Mouse (Mus musculus) A20 (cell line): ENCODE data around the gene Kl.
A peak's percentile ranks its signal among the peaks of the same experiment; 100 is the strongest.

Experiments
- DNase-seq: peaks from one replicate; pipeline ENCODE4 v3.0.0-alpha.2; 2011; ENCODE audit warnings: low read depth, low spot score

Kl gene

DNA sequence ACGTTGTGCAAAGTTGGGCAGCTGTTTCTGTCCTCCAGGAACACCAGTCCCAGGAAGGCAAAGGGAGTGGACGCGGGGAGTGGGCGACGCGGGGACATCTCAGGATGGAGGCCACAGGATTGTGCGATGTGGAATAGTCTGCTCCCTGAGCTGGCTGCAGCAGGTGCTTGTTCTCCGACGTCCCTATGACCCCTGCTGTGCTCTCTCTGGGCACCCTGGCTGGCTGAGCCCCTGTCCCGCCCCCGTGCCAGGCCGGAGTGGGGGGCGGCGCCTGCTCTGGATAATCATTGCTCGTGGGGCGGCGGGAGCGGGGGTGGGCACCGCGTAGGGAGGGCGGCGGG lies at the start of gene Kl:
Kl (plus strand) TSS at position 280 of the 341 bp plus-strand sequence.
- no peak for DNase-seq

- no peak for DNase-seq
Measured at GRCm38 (mm10) chr5:150906053-150907040, 46.1 kb upstream of the Kl start.

DNA sequence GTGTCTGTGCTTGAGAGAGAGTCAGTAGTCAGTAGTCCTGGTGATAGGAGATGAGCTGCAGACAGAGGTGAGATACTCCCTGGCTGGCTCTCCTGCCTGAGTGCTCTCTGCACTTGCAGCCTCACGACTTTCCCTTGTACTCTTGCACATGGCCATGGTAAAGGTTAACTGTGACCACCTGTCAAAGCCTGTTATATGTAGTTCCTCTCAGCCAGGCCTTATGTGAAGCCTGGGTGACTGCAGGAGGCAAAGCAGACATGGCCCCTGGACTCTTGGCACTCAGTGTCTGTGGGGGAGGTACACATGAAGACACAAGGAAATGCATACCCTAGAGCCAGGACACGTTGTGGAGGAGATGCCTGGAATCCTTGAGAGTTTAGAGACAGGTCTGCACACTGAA lies 40.3 kb upstream of the Kl start:
- DNase-seq, result no peak

DNA sequence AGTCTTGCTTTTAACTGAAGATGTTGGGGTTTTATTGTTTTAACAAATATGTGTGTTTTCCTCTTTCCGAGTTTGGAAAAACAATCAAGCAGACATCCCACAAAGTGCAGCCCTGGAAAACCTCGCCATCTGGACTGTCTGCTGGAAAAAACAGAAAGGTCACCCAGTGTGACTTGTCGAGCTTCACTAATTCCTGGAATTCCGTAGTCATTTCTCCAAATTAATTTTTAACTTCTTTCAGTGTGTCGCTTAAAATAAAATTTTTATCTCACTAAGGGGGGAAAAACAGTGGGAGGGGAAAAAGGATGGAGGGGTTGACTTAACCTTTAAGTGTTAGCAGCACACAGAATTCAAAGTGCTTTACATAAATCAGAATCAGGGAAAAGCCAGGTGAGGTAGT lies 39.8 kb upstream of the Kl start:
- DNase-seq, result no peak

DNA sequence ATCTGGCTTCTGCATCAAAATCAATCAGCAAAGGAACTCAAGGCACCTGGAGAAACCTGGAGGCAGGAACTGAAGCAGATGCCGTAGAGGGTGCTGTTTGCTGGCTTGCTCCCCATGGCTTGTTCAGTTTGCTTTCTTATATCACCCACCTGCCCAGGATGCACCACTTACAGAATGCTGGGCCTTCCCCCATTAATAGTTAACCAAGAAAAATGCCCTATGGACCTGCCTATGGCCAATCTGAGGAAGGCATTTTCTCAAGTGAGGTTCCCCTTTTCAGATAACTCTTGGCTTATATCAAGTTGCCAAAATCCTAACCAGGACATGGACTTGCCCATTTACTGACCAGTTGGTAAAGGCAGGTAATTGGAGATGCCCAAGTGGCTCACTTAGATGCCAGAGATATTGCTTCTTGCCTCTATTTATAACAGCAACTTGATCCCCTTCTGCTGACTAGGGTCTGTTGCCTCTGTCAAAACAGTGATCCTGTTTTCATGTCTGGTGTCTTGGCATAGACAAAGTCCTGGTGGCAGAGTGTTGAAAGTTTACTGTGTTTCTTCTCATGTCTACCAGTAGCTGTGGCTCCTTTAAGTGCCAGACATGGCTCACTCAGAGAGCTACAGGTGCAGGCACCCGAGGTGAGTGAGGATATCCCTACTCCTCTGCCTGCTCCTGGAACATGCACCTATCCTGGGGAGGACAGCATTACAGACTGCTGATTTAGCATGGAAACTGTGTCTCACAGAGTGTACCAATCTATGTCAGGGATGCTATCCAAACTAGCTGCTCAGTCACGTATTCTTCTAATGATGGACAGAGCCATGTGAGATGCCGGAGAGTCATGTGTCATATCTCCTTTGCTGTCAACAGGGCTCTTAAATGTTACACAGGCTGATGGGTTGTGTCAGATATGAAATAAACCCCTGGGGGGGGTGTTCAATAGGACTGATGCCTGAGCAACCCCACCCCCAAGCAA lies 37.0 kb upstream of the Kl start:
- DNase-seq, result no peak

DNA sequence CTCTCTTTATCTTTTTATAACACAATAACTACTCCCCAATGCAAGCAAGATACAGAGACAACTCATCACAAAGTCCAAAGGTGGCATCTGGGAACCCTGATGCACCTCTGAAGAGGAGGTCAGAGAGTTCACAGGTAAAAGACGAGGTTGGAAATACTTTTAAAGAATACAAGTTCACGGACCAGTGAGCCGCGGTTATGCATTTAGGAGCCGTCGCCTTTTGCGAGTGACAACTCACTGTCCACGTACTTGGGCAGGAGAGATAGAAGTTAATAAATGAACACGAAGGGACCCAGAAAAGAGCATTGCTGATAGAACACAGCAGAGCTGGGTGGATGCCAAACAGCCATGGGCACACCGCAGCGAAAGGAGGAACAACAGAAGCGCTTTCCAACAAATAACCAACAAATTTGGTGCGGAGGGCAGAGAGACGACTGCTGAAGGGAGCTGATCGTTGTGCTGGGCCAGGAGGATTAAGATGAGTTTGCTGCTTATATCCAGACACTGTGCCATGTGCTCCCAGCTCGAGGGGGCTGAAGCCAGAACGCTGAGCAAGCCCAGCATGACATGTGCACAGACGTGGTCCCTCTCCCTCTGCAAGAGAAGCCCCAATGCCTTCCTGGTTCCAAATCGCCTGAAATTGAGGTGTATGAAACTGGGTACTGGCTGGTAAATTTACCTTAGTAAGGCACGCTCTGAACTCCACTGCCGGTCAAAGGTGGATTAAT lies 35.1 kb upstream of the Kl start:
- DNase-seq, result no peak

GRCm38 (mm10) chr5:150918599-150918998 lies 33.8 kb upstream of the Kl start:
- DNase-seq, result no peak

- no peak for DNase-seq
Measured at GRCm38 (mm10) chr5:150919269-150919668, 33.1 kb upstream of the Kl start.

- DNase-seq, result no peak
Measured at GRCm38 (mm10) chr5:150919961-150920360, 32.4 kb upstream of the Kl start.

DNA sequence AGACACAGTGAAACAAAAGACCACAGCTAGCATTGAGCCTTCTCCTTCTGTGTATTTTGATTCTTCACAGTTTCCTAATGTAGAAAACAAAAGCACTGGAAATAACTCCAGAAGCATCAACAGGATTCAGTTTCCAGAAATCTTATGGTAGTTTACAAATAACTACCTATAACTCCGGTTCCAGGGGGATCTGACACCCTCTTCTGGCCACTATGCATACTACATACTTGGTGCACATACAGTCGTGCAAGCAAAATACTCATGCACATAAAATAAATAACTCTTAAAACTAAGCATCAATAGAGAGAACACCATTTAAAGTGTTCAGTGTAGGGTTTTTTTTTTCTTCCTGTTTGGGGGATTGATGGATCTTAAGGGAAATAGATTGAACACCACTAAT lies 23.0 kb upstream of the Kl start:
- DNase-seq, result peak; percentile 31

DNA sequence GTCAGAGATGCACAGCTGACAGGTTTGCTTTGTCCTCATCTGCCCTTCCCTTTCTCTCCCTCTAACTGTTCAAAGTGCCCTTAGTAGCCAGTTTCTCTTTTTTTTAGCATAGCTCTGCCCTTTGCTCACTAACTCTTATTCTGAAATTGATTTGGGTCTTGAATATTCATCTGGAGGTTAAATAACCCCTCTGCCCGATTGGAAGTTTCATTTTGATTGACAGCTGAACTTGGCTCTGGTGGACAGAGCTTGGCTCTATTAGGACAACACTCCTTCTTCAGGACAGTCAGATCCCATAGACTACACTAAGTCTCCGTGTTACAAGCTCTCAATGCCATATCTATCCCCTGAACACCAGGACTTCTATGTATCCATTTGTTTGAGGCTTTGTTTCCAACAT lies 19.8 kb upstream of the Kl start:
- no peak for DNase-seq

DNA sequence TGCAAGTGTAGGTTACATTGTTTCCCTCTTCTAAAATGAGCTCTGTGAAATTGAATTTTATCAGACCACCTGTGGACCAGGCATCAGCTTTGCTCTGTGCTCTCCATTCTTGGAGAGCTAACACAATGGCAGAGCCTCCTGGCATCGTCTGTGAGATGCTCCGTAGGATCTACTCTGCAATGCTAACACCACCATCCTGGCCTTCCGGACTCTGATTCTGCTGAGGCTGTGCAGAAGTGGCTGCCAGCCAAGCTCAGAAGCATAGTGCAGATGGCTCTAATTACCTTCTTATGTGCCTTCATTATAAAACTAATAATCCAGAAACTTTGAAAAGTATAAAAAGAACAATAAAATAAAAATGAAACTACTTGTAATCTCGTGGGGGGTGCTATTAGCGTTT lies 16.2 kb upstream of the Kl start:
- DNase-seq, result no peak

- DNase-seq, result no peak
Measured at GRCm38 (mm10) chr5:150936807-150937206, 15.6 kb upstream of the Kl start.

- DNase-seq, result no peak
Measured at GRCm38 (mm10) chr5:150937501-150937900, 14.9 kb upstream of the Kl start.

GRCm38 (mm10) chr5:150945576-150945975 lies 6.8 kb upstream of the Kl start:
- DNase-seq, result peak; percentile 5

GRCm38 (mm10) chr5:150949131-150949530 lies 3.3 kb upstream of the Kl start:
- no peak for DNase-seq

DNA sequence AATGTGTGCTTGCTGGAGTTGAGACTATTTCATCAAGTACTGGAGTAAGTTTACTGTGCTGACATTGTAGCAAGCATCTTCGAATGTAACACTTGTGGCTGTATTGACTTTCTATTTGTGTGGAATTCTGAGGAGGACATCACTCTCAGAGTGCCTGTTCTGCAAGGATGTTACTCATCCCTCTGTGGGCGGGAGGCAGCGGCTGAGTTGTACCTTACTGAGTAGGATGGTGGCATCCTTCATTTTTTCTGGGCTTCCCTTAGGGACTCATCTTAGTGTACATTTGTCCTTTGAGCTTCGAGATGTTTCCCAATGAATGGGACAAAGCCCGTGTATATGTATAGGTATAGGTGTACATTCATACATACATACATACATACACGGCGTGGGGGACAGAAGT lies 1.1 kb upstream of the Kl start:
- no peak for DNase-seq

DNA sequence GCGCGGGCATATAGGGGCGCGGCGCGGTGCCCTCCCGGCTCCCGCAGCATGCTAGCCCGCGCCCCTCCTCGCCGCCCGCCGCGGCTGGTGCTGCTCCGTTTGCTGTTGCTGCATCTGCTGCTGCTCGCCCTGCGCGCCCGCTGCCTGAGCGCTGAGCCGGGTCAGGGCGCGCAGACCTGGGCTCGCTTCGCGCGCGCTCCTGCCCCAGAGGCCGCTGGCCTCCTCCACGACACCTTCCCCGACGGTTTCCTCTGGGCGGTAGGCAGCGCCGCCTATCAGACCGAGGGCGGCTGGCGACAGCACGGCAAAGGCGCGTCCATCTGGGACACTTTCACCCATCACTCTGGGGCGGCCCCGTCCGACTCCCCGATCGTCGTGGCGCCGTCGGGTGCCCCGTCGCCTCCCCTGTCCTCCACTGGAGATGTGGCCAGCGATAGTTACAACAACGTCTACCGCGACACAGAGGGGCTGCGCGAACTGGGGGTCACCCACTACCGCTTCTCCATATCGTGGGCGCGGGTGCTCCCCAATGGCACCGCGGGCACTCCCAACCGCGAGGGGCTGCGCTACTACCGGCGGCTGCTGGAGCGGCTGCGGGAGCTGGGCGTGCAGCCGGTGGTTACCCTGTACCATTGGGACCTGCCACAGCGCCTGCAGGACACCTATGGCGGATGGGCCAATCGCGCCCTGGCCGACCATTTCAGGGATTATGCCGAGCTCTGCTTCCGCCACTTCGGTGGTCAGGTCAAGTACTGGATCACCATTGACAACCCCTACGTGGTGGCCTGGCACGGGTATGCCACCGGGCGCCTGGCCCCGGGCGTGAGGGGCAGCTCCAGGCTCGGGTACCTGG lies 488 bp downstream of the Kl start:
- no peak for DNase-seq

DNA sequence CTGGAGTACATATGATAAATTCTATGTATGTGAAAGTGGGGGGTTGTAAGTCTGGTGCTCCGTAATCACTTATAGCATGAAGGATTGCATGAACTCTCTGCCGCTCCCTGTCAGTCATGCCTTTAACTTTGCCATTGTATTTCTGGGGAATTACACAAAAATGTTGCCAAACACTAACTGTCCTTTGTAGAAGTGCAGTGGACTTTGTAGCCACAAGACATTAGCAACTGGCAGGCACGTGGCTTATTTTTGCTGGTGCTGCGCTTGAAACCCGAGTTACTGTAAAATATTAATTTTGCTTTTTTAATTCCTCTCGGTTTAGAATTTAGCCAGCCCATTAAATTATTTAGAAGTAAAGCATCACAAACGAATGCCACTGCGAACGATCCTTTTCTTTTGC lies 2.4 kb downstream of the Kl start:
- DNase-seq, result no peak

DNA sequence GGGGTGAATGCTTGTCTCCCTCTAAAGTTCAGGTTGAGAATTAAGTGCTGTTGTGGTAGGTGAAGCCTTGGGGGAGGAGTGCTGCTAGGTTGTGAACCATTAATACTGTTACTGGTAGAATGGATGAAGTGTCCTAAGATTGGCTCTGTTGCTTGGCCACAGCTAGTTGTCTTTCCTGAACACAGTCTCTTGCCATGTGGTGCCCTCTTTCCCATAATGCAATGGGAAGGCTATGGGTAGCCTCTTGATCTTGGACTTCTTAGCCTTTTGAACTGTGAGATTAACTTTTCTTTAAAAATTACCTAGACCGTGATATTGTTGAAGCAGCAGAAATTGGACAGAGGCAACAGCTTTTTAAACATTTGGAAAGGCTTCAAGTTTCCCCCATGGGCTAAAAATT lies 7.5 kb downstream of the Kl start:
- no peak for DNase-seq

GRCm38 (mm10) chr5:150961615-150962014 lies 9.2 kb downstream of the Kl start:
- DNase-seq, result no peak
